Mouse (Mus musculus) MEL (cell line): ENCODE measurements at regions not wholly inside any gene's neighbourhood (a gene's known extent, or its start where the extent isn't known, plus 50 kb on each side); places are given as distances from the start of the nearest gene placed in this dataset.

Source experiments
- DNase-seq: peaks from one replicate; pipeline ENCODE4 v3.0.0; 2011; ENCODE audit warnings: low read depth, low spot score
- H3K27ac ChIP-seq: 2 replicates; pipeline ENCODE4 v1.5.1; 2012; ENCODE audit warnings: low read depth, mild to moderate bottlenecking, control low read depth, low read length, moderate library complexity; ENCODE audit not compliant: control insufficient read depth
- H3K27me3 ChIP-seq, 2 experiments: fragments of 150-350 bp in 1 of 2; sonication (generic) in 1 of 2; 2 replicates each; pipeline ENCODE4 v1.6.1; 2012; ENCODE audit warnings: low read length in 2 of 2, mild to moderate bottlenecking in 2 of 2, improper control_type of control experiment in 1 of 2, moderate library complexity in 1 of 2; ENCODE audit not compliant: insufficient read depth in 2 of 2, control insufficient read depth in 1 of 2
- H3K36me3 ChIP-seq, 2 experiments: 2 replicates each; pipeline ENCODE4 v1.6.1; 2012 to 2014; ENCODE audit warnings: low read length in 2 of 2, improper control_type of control experiment in 1 of 2, inconsistent platforms in 1 of 2, mild to moderate bottlenecking in 1 of 2; ENCODE audit not compliant: insufficient read depth in 2 of 2, control insufficient read depth in 1 of 2
- H3K4me1 ChIP-seq, 2 experiments: fragments of 150-350 bp in 1 of 2; sonication (generic) in 1 of 2; 2 replicates each; pipeline ENCODE4 v1.6.1; 2012; ENCODE audit warnings: low read length in 2 of 2, improper control_type of control experiment in 1 of 2, mild to moderate bottlenecking in 1 of 2; ENCODE audit not compliant: insufficient read depth in 2 of 2, control insufficient read depth in 1 of 2
- H3K4me3 ChIP-seq, 2 experiments: fragments of 150-350 bp in 1 of 2; sonication (generic) in 1 of 2; 2 replicates each; pipeline ENCODE4 v1.5.1; 2012; ENCODE audit warnings: low read depth in 2 of 2, low read length in 2 of 2, mild to moderate bottlenecking in 2 of 2, moderate library complexity in 2 of 2, control low read depth in 1 of 2, improper control_type of control experiment in 1 of 2; ENCODE audit not compliant: control insufficient read depth in 1 of 2, insufficient read depth in 1 of 2
- H3K79me2 ChIP-seq: 2 replicates; pipeline ENCODE4 v1.6.1; 2012; ENCODE audit warnings: mild to moderate bottlenecking, low read length, moderate library complexity; ENCODE audit not compliant: control insufficient read depth, poor library complexity, insufficient read depth
- H3K9ac ChIP-seq: 2 replicates; pipeline ENCODE4 v1.6.1; 2012; ENCODE audit warnings: low read depth, mild to moderate bottlenecking, control low read depth, low read length, moderate library complexity; ENCODE audit not compliant: control insufficient read depth, poor library complexity, severe bottlenecking
- H3K9me3 ChIP-seq: fragments of 150-350 bp; sonication (generic); replicated peaks from 2 replicates; pipeline ENCODE4 v1.6.1; 2012; ENCODE audit warnings: mild to moderate bottlenecking, low read length, improper control_type of control experiment, moderate library complexity; ENCODE audit not compliant: insufficient read depth
- BHLHE40 ChIP-seq: IDR thresholded peaks from 2 replicates; pipeline ENCODE4 v1.6.1; 2012; ENCODE audit warnings: low read depth, mild to moderate bottlenecking, inconsistent platforms, low read length, improper control_type of control experiment, borderline replicate concordance
- CHD1 ChIP-seq: IDR thresholded peaks from 2 replicates; pipeline ENCODE4 v1.6.1; 2012; ENCODE audit warnings: low read depth, mild to moderate bottlenecking, inconsistent platforms, low read length, improper control_type of control experiment
- CTCF ChIP-seq, 3 experiments: IDR thresholded peaks in 2 of 3; conservative IDR thresholded peaks in 1 of 3; 2 replicates each; pipeline ENCODE4 v1.5.1; 2011 to 2012; ENCODE audit warnings: low read length in 3 of 3, low read depth in 2 of 3, mild to moderate bottlenecking in 2 of 3, improper control_type of control experiment in 1 of 3, inconsistent platforms in 1 of 3, mixed read lengths in 1 of 3, moderate library complexity in 1 of 3; ENCODE audit not compliant: control insufficient read depth in 1 of 3, insufficient read depth in 1 of 3, poor library complexity in 1 of 3, severe bottlenecking in 1 of 3
- ELF1 ChIP-seq: IDR thresholded peaks from 2 replicates; pipeline ENCODE4 v1.6.1; 2014; ENCODE audit warnings: low read depth, mild to moderate bottlenecking, inconsistent platforms, low read length, improper control_type of control experiment, moderate library complexity
- ETS1 ChIP-seq: IDR thresholded peaks from 2 replicates; pipeline ENCODE4 v1.6.1; 2012; ENCODE audit warnings: low read depth, mild to moderate bottlenecking, inconsistent platforms, low read length, improper control_type of control experiment, moderate library complexity
- GATA1 ChIP-seq: IDR thresholded peaks from 2 replicates; pipeline ENCODE4 v1.6.1; 2011; ENCODE audit warnings: low read depth, low read length, improper control_type of control experiment
- HCFC1 ChIP-seq: IDR thresholded peaks from 2 replicates; pipeline ENCODE4 v1.6.1; 2012; ENCODE audit warnings: low read depth, mild to moderate bottlenecking, inconsistent platforms, low read length, improper control_type of control experiment, moderate library complexity
- JUND ChIP-seq: IDR thresholded peaks from 2 replicates; pipeline ENCODE4 v1.6.1; 2011; ENCODE audit warnings: low read depth, mild to moderate bottlenecking, improper control_type of control experiment, low read length
- KAT2A ChIP-seq: conservative IDR thresholded peaks from 2 replicates; pipeline ENCODE4 v1.6.1; 2012; ENCODE audit warnings: low read depth, low read length, improper control_type of control experiment, inconsistent platforms
- MAZ ChIP-seq: IDR thresholded peaks from 2 replicates; pipeline ENCODE4 v1.6.1; 2012; ENCODE audit warnings: low read depth, mild to moderate bottlenecking, inconsistent platforms, low read length, improper control_type of control experiment
- MEF2A ChIP-seq: IDR thresholded peaks from 2 replicates; pipeline ENCODE4 v1.6.1; 2014; ENCODE audit warnings: low read depth, mild to moderate bottlenecking, inconsistent platforms, low read length, improper control_type of control experiment; ENCODE audit not compliant: poor library complexity, insufficient replicate concordance, severe bottlenecking; ENCODE audit errors: extremely low read depth
- NELFE ChIP-seq: IDR thresholded peaks from 2 replicates; pipeline ENCODE4 v1.6.1; 2011; ENCODE audit warnings: low read depth, low read length, improper control_type of control experiment
- POLR2A ChIP-seq, 2 experiments: IDR thresholded peaks; 2 replicates each; pipeline ENCODE4 v1.6.1; 2011 to 2012; ENCODE audit warnings: low read length in 2 of 2, mild to moderate bottlenecking in 2 of 2, control low read depth in 1 of 2, improper control_type of control experiment in 1 of 2, low read depth in 1 of 2, moderate library complexity in 1 of 2; ENCODE audit not compliant: control insufficient read depth in 1 of 2, insufficient read depth in 1 of 2, poor library complexity in 1 of 2
- POLR2AphosphoS5 ChIP-seq: IDR thresholded peaks from 2 replicates; pipeline ENCODE4 v1.6.1; 2012; ENCODE audit warnings: low read depth, borderline replicate concordance, mild to moderate bottlenecking, inconsistent platforms, low read length, moderate library complexity, mixed read lengths
- RAD21 ChIP-seq: IDR thresholded peaks from 2 replicates; pipeline ENCODE4 v1.6.1; 2011; ENCODE audit warnings: mild to moderate bottlenecking, low read depth, low read length, improper control_type of control experiment
- TAL1 ChIP-seq: IDR thresholded peaks from 2 replicates; pipeline ENCODE4 v1.6.1; 2012; ENCODE audit warnings: mild to moderate bottlenecking, inconsistent platforms, low read length, moderate library complexity, mixed read lengths
- TCF12 ChIP-seq: IDR thresholded peaks from 2 replicates; pipeline ENCODE4 v1.6.1; 2014; ENCODE audit warnings: low read depth, mild to moderate bottlenecking, inconsistent platforms, low read length, improper control_type of control experiment, moderate library complexity
- UBTF ChIP-seq: IDR thresholded peaks from 2 replicates; pipeline ENCODE4 v1.6.1; 2012; ENCODE audit warnings: low read depth, mild to moderate bottlenecking, inconsistent platforms, low read length, improper control_type of control experiment, moderate library complexity, borderline replicate concordance; ENCODE audit not compliant: insufficient read depth
- USF2 ChIP-seq, 2 experiments: IDR thresholded peaks; 2 replicates each; pipeline ENCODE4 v1.6.1; 2011 to 2012; ENCODE audit warnings: improper control_type of control experiment in 2 of 2, low read length in 2 of 2, borderline replicate concordance in 1 of 2, inconsistent platforms in 1 of 2, low read depth in 1 of 2, mild to moderate bottlenecking in 1 of 2; ENCODE audit not compliant: insufficient read depth in 1 of 2
- ZKSCAN1 ChIP-seq: IDR thresholded peaks from 2 replicates; pipeline ENCODE4 v1.6.1; 2012; ENCODE audit warnings: low read depth, mild to moderate bottlenecking, inconsistent platforms, low read length, improper control_type of control experiment, moderate library complexity

GRCm38 (mm10) chr12:112263283-112264056 lies 117.5 kb downstream of the Kif26a start:
- Histone ChIP-seq H3K9me3 (no peaks in the 10 kb centered on the region; the same call in 1 of the 2 replicates), H3K9ac (no peak overlapping the region), H3K27me3 (peaks cover 0 to 2% of the 10 kb centered on the region in 2 experiments; a peak in 1 of 4 replicates), H3K27ac (no peak overlapping the region), H3K4me1 (no peaks in the 10 kb centered on the region), H3K36me3 (no peaks in the 10 kb centered on the region)
- DNase-seq: no peak
- TF ChIP-seq HCFC1: no peak
- no peak for TF ChIP-seq ZKSCAN1
- no peak for TF ChIP-seq JUND
- TF ChIP-seq BHLHE40: no peak
- TF ChIP-seq NELFE: no peak
- TF ChIP-seq UBTF: no peak
- TF ChIP-seq, all 39 proteins: peak for 0
- Histone ChIP-seq H3K4me3 (no peak overlapping the region), H3K79me2 (no peaks in the 10 kb centered on the region)

GRCm38 (mm10) chr12:112264201-112264600 lies 118.2 kb downstream of the Kif26a start:
- H3K27me3 ChIP-seq: peaks cover 0 to 2% of the 10 kb centered on the region in 2 experiments; a peak in 1 of 4 replicates

GRCm38 (mm10) chr12:112265289-112265969 lies 119.4 kb downstream of the Kif26a start:
- H3K36me3 ChIP-seq: no peaks in the 10 kb centered on the region
- no peaks in the 10 kb centered on the region for H3K79me2 ChIP-seq
- peaks cover 0 to 2% of the 10 kb centered on the region in 2 experiments; a peak in 1 of 4 replicates for H3K27me3 ChIP-seq
- DNase-seq: no peak
- H3K27ac ChIP-seq: no peak overlapping the region
- H3K9me3 ChIP-seq: no peaks in the 10 kb centered on the region; the same call in 1 of the 2 replicates
- H3K4me3 ChIP-seq: no peak overlapping the region
- no peaks in the 10 kb centered on the region for H3K4me1 ChIP-seq
- no peak overlapping the region for H3K9ac ChIP-seq
- TF ChIP-seq TCF12 (no peak), RAD21 (no peak), POLR2A (IDR thresholded peaks at IDR 0.05; ENCODE audit: control insufficient read depth in 1 of 2, insufficient read depth in 1 of 2, low read depth in 1 of 2, low read length in 2 of 2, poor library complexity in 1 of 2) (no peak), ELF1 (no peak), MAZ (no peak), BHLHE40 (no peak), KAT2A (no peak), ETS1 (no peak), JUND (no peak), ZKSCAN1 (no peak), USF2 (IDR thresholded peaks at IDR 0.05; ENCODE audit: borderline replicate concordance in 1 of 2, insufficient read depth in 1 of 2, low read depth in 1 of 2, low read length in 2 of 2) (no peak), CHD1 (no peak), MEF2A (no peak), POLR2AphosphoS5 (no peak), UBTF (no peak)

More at GRCm38 (mm10) chr12:112264201-112264600, 118.2 kb downstream of the Kif26a start:
- H3K27ac ChIP-seq: no peak overlapping the region
- H3K79me2 ChIP-seq: no peaks in the 10 kb centered on the region
- no peaks in the 10 kb centered on the region for H3K36me3 ChIP-seq
- no peak overlapping the region for H3K9ac ChIP-seq
- no peak for DNase-seq
- no peaks in the 10 kb centered on the region for H3K4me1 ChIP-seq
- H3K4me3 ChIP-seq: no peak overlapping the region
- H3K9me3 ChIP-seq: no peaks in the 10 kb centered on the region; the same call in 1 of the 2 replicates
- TF ChIP-seq HCFC1: no peak
- no peak for TF ChIP-seq GATA1
- TF ChIP-seq RAD21: no peak
- no peak for TF ChIP-seq POLR2AphosphoS5
- no peak for TF ChIP-seq UBTF
- no peak for TF ChIP-seq MEF2A
- no peak for TF ChIP-seq CTCF (IDR thresholded peaks at IDR 0.05 in 2 of 3, conservative IDR thresholded peaks at IDR 0.05 in 1 of 3; ENCODE audit: control insufficient read depth in 1 of 3, insufficient read depth in 1 of 3, low read depth in 2 of 3, low read length in 3 of 3, poor library complexity in 1 of 3, severe bottlenecking in 1 of 3)
- no peak for TF ChIP-seq TAL1
- TF ChIP-seq ELF1: no peak
- no peak for TF ChIP-seq MAZ
